In genomic region chr3:152563833-152564232, GRCm38 (mm10) we compare ENCODE assay signal across 29 mouse cellular contexts.
DNase-seq lines count a peak whose midpoint lies in the region; ATAC-seq and TF ChIP-seq lines count a peak whose summit lies in the region.
"Had no signal": no experiment of that assay in that cellular context is flagged by ENCODE, and none has a peak within 500 bp of the region (broad histone marks: within the 10 kb centered on the region; RNA-seq: fewer than 3 reads in every experiment).

No protein-coding gene starts in this region.

- no peak overlapping the region for H3K27ac ChIP-seq in embryonic facial prominence, embryonic 15.5 days (replicated peaks)
- H3K27ac ChIP-seq in embryonic facial prominence, embryonic 10.5 days (replicated peaks): no peak overlapping the region
- H3K27ac ChIP-seq in heart, embryonic 12.5 days (ENCODE audit: poor library complexity, severe bottlenecking): no peak overlapping the region
- no peak overlapping the region for H3K27ac ChIP-seq in liver, embryonic 12.5 days
- H3K27ac ChIP-seq in liver, postnatal 0 days (ENCODE audit: low read depth): no peak overlapping the region
- H3K27ac ChIP-seq in lung, embryonic 15.5 days: no peak overlapping the region
- H3K27ac ChIP-seq: embryonic facial prominence, embryonic 12.5 days; forebrain, embryonic 10.5 days; forebrain, embryonic 12.5 days had no signal

- H3K36me3 ChIP-seq in embryonic facial prominence, embryonic 15.5 days: no peaks in the 10 kb centered on the region
- no peaks in the 10 kb centered on the region for H3K36me3 ChIP-seq in embryonic facial prominence, embryonic 10.5 days (replicated peaks)
- H3K36me3 ChIP-seq in heart, embryonic 12.5 days: no peaks in the 10 kb centered on the region
- no peaks in the 10 kb centered on the region for H3K36me3 ChIP-seq in liver, embryonic 12.5 days
- H3K36me3 ChIP-seq in liver, postnatal 0 days (replicated peaks; ENCODE audit: insufficient read depth, low read length): no peaks in the 10 kb centered on the region
- H3K36me3 ChIP-seq in lung, embryonic 15.5 days: no peaks in the 10 kb centered on the region
- H3K36me3 ChIP-seq: embryonic facial prominence, embryonic 12.5 days; forebrain, embryonic 10.5 days; forebrain, embryonic 12.5 days; G1E had no signal

- TF ChIP-seq CTCF in liver, postnatal 0 days (IDR thresholded peaks at IDR 0.05; ENCODE audit: low read depth): no peak

- H3K4me2 ChIP-seq in embryonic facial prominence, embryonic 15.5 days (replicated peaks): no peak overlapping the region
- H3K4me2 ChIP-seq in heart, embryonic 12.5 days: no peak overlapping the region
- no peak overlapping the region for H3K4me2 ChIP-seq in liver, embryonic 12.5 days
- H3K4me2 ChIP-seq in liver, postnatal 0 days (ENCODE audit: low read depth, low read length): no peak overlapping the region
- H3K4me2 ChIP-seq in lung, embryonic 15.5 days: no peak overlapping the region
- H3K4me2 ChIP-seq: embryonic facial prominence, embryonic 12.5 days; forebrain, embryonic 12.5 days had no signal

- no peak overlapping the region for H3K9ac ChIP-seq in embryonic facial prominence, embryonic 15.5 days
- no peak overlapping the region for H3K9ac ChIP-seq in heart, embryonic 12.5 days
- H3K9ac ChIP-seq in liver, embryonic 12.5 days: no peak overlapping the region
- H3K9ac ChIP-seq in liver, postnatal 0 days (replicated peaks): no peak overlapping the region
- H3K9ac ChIP-seq in lung, embryonic 15.5 days: no peak overlapping the region
- H3K9ac ChIP-seq: embryonic facial prominence, embryonic 12.5 days; forebrain, embryonic 12.5 days had no signal

- H3K4me1 ChIP-seq in embryonic facial prominence, embryonic 15.5 days: peaks cover 6% of the 10 kb centered on the region
- peaks cover 12% of the 10 kb centered on the region for H3K4me1 ChIP-seq in embryonic facial prominence, embryonic 10.5 days
- peaks cover 13% of the 10 kb centered on the region; the same call in 1 of the 2 replicates for H3K4me1 ChIP-seq in heart, embryonic 12.5 days (replicated peaks)
- peaks cover 12% of the 10 kb centered on the region for H3K4me1 ChIP-seq in liver, embryonic 12.5 days
- no peaks in the 10 kb centered on the region for H3K4me1 ChIP-seq in liver, postnatal 0 days (ENCODE audit: insufficient read depth)
- peaks cover 5% of the 10 kb centered on the region for H3K4me1 ChIP-seq in lung, embryonic 15.5 days
- H3K4me1 ChIP-seq: forebrain, embryonic 12.5 days had no signal

- 0 out of 2 replicates have a peak, but pooled peaks have one; percentile 19 for ATAC-seq in embryonic facial prominence, embryonic 15.5 days (ENCODE audit: insufficient number of reproducible peaks, low FRiP score, low TSS enrichment, low read depth)
- peak; percentile 22; the same call in 1 of the 2 replicates for ATAC-seq in heart, embryonic 12.5 days (ENCODE audit: insufficient number of reproducible peaks, low FRiP score)
- 0 out of 2 replicates have a peak, but pooled peaks have one; percentile 4 for ATAC-seq in liver, embryonic 12.5 days
- no peak for ATAC-seq in liver, postnatal 0 days
- ATAC-seq in lung, embryonic 15.5 days (ENCODE audit: borderline replicate concordance, extremely low read depth, low FRiP score, low TSS enrichment): peak; percentile 56
- ATAC-seq: activated CD4-positive, CD25-positive, alpha-beta regulatory T cell, adult 4 months; CD4-positive, CD25-positive, alpha-beta regulatory T cell, adult 4 months; forebrain, embryonic 14.5 days; forebrain, embryonic 16.5 days; Patski had no signal

- no peak for DNase-seq in embryonic facial prominence, embryonic 10.5 days (ENCODE audit: low spot score)
- DNase-seq in heart, adult 9 months (ENCODE audit: low spot score in 2 of 2): no peak
- no peak for DNase-seq in liver, postnatal 0 days
- DNase-seq in lung, postnatal 10 days: no peak
- DNase-seq: adrenal gland, adult 8-10 months; adrenal gland, postnatal 14 days; adrenal gland, postnatal 36 days; B cell, adult 2 months; cerebellum, adult 11-12 months; cerebellum, adult 2 months; cerebellum, adult 9-11 months; cerebellum, postnatal 14 days; cerebellum, postnatal 36 days; embryo, embryonic 11 days had no signal

- H3K27me3 ChIP-seq in embryonic facial prominence, embryonic 15.5 days: no peaks in the 10 kb centered on the region
- no peaks in the 10 kb centered on the region for H3K27me3 ChIP-seq in embryonic facial prominence, embryonic 10.5 days (replicated peaks; ENCODE audit: low read depth, poor library complexity, severe bottlenecking)
- no peaks in the 10 kb centered on the region for H3K27me3 ChIP-seq in heart, embryonic 12.5 days (replicated peaks)
- no peaks in the 10 kb centered on the region for H3K27me3 ChIP-seq in liver, embryonic 12.5 days (replicated peaks)
- H3K27me3 ChIP-seq in liver, postnatal 0 days (ENCODE audit: insufficient read depth, low read length): no peaks in the 10 kb centered on the region
- H3K27me3 ChIP-seq in lung, embryonic 15.5 days: no peaks in the 10 kb centered on the region
- H3K27me3 ChIP-seq: CH12.LX; embryonic facial prominence, embryonic 12.5 days; forebrain, embryonic 12.5 days; Patski had no signal

- H3K4me3 ChIP-seq in embryonic facial prominence, embryonic 15.5 days (replicated peaks): no peak overlapping the region
- H3K4me3 ChIP-seq in embryonic facial prominence, embryonic 10.5 days: no peak overlapping the region
- H3K4me3 ChIP-seq in heart, embryonic 12.5 days: no peak overlapping the region
- no peak overlapping the region for H3K4me3 ChIP-seq in liver, embryonic 12.5 days
- H3K4me3 ChIP-seq in liver, postnatal 0 days (ENCODE audit: low read depth, low read length): no peak overlapping the region
- H3K4me3 ChIP-seq in lung, embryonic 15.5 days: no peak overlapping the region
- H3K4me3 ChIP-seq: embryonic facial prominence, embryonic 12.5 days; erythroblast, embryonic 14.5 days; forebrain, embryonic 10.5 days; forebrain, embryonic 12.5 days had no signal

- no peaks in the 10 kb centered on the region for H3K9me3 ChIP-seq in embryonic facial prominence, embryonic 15.5 days (replicated peaks)
- no peaks in the 10 kb centered on the region for H3K9me3 ChIP-seq in embryonic facial prominence, embryonic 10.5 days
- no peaks in the 10 kb centered on the region for H3K9me3 ChIP-seq in heart, embryonic 12.5 days (replicated peaks)
- no peaks in the 10 kb centered on the region for H3K9me3 ChIP-seq in liver, embryonic 12.5 days (replicated peaks)
- no peaks in the 10 kb centered on the region for H3K9me3 ChIP-seq in liver, postnatal 0 days (ENCODE audit: low read length)
- H3K9me3 ChIP-seq in lung, embryonic 15.5 days: no peaks in the 10 kb centered on the region
- H3K9me3 ChIP-seq: embryonic facial prominence, embryonic 12.5 days; forebrain, embryonic 10.5 days; forebrain, embryonic 12.5 days; G1E had no signal

- no peak for TF ChIP-seq EP300 in liver, postnatal 0 days (IDR thresholded peaks at IDR 0.05; ENCODE audit: low read depth)
